Mouse (Mus musculus) ES-E14 (cell line): ENCODE results near the gene Mrps27. TPM values are rescaled to one million over a fixed set of nuclear protein-coding genes. Genes with fewer than 3 reads are reported as not detected.

Source experiments
- DNase-seq: peaks from one replicate; pipeline ENCODE4 v3.0.0-alpha.2; 2013; ENCODE audit warnings: low read depth, low spot score
- H3K27ac ChIP-seq: 2 replicates; pipeline ENCODE4 v1.5.1; 2012; ENCODE audit warnings: low read depth, mild to moderate bottlenecking, low read length, moderate library complexity, mixed read lengths; ENCODE audit not compliant: poor library complexity, insufficient read depth, severe bottlenecking
- H3K36me3 ChIP-seq: 2 replicates; pipeline ENCODE4 v1.6.1; 2012; ENCODE audit warnings: mild to moderate bottlenecking, low read length, moderate library complexity, mixed read lengths; ENCODE audit not compliant: control insufficient read depth, poor library complexity, insufficient read depth, severe bottlenecking
- H3K4me1 ChIP-seq, 2 experiments: fragments of 150-350 bp in 1 of 2; sonication (generic) in 1 of 2; 2 replicates each; pipeline ENCODE4 v1.6.1; 2012; ENCODE audit warnings: low read length in 2 of 2, mild to moderate bottlenecking in 1 of 2, mixed read lengths in 1 of 2; ENCODE audit not compliant: control insufficient read depth in 2 of 2, insufficient read depth in 2 of 2, poor library complexity in 1 of 2
- H3K4me3 ChIP-seq, 2 experiments: fragments of 150-350 bp in 1 of 2; sonication (generic) in 1 of 2; 2 replicates each; pipeline ENCODE4 v1.5.1; 2012; ENCODE audit warnings: low read length in 2 of 2, low read depth in 1 of 2, mild to moderate bottlenecking in 1 of 2, mixed read lengths in 1 of 2; ENCODE audit not compliant: insufficient read depth in 1 of 2, poor library complexity in 1 of 2, severe bottlenecking in 1 of 2
- H3K9ac ChIP-seq: 2 replicates; pipeline ENCODE4 v1.6.1; 2012; ENCODE audit warnings: low read depth, mild to moderate bottlenecking, low read length, mixed read lengths; ENCODE audit not compliant: poor library complexity, insufficient read depth, severe bottlenecking
- H3K9me3 ChIP-seq: fragments of 150-350 bp; sonication (generic); 2 replicates; pipeline ENCODE4 v1.6.1; 2012; ENCODE audit warnings: low read depth, mild to moderate bottlenecking, low read length; ENCODE audit not compliant: control insufficient read depth, insufficient read depth
- CHD2 ChIP-seq: IDR thresholded peaks from 2 replicates; pipeline ENCODE4 v1.6.1; 2014; ENCODE audit warnings: mild to moderate bottlenecking, low read depth, low read length, inconsistent platforms
- HCFC1 ChIP-seq: IDR thresholded peaks from 2 replicates; pipeline ENCODE4 v1.6.1; 2012; ENCODE audit warnings: low read length, inconsistent platforms, borderline replicate concordance; ENCODE audit not compliant: insufficient read depth
- MAFK ChIP-seq: IDR thresholded peaks from 2 replicates; pipeline ENCODE4 v1.6.1; 2014; ENCODE audit warnings: mild to moderate bottlenecking, low read depth, low read length, inconsistent platforms; ENCODE audit not compliant: insufficient read depth
- ZC3H11A ChIP-seq: IDR thresholded peaks from 2 replicates; pipeline ENCODE4 v1.6.1; 2012; ENCODE audit warnings: low read depth, mild to moderate bottlenecking, inconsistent platforms, low read length, borderline replicate concordance
- ZNF384 ChIP-seq: IDR thresholded peaks from 2 replicates; pipeline ENCODE4 v1.6.1; 2012; ENCODE audit warnings: low read depth, low read length, inconsistent platforms
- in situ Hi-C, 2 experiments: fragments of 600-800 bp; cut with MboI; formaldehyde crosslinking; loops; one replicate each; pipeline ENCODE4 v1.15.1; 2025; ENCODE audit warnings: low sequenced_read_pairs in 2 of 2, inconsistent platforms in 1 of 2; ENCODE audit not compliant: unreplicated experiment in 2 of 2
- total RNA-seq: library from RNA; depleted of rRNA; stranded (reverse); fragments of 300-350 nt; gene quantifications from 2 replicates; pipeline ENCODE4 v1.2.3, GENCODE M21; 2012

The Mrps27 gene
- total RNA-seq, 1 experiment = 34.5 TPM

GRCm38 (mm10) chr13:99411761-99412160 lies 67.2 kb downstream of the Mrps27 start:
- Histone ChIP-seq H3K36me3 (peaks cover 35% of the 10 kb centered on the region), H3K9me3 (no peaks in the 10 kb centered on the region), H3K4me3 (no peak overlapping the region), H3K27ac (no peak overlapping the region), H3K4me1 (peaks cover 8 to 20% of the 10 kb centered on the region in 2 experiments), H3K9ac (no peak overlapping the region)
- in situ Hi-C loops = no loop called here
- TF ChIP-seq ZC3H11A (no peak), HCFC1 (no peak), CHD2 (no peak), ZNF384 (no peak), MAFK (no peak)
- no peak for DNase-seq

GRCm38 (mm10) chr13:99412477-99413080 lies 68.0 kb downstream of the Mrps27 start:
- no peaks in the 10 kb centered on the region for H3K9me3 ChIP-seq
- peaks cover 11 to 25% of the 10 kb centered on the region in 2 experiments for H3K4me1 ChIP-seq
- no peak overlapping the region for H3K4me3 ChIP-seq
- H3K36me3 ChIP-seq = peaks cover 34% of the 10 kb centered on the region
- DNase-seq = no peak
- H3K27ac ChIP-seq = no peak overlapping the region; the same call in 1 of the 2 replicates
- in situ Hi-C loops = no loop called here
- H3K9ac ChIP-seq = no peak overlapping the region
- TF ChIP-seq ZNF384 = no peak
- no peak for TF ChIP-seq MAFK
- no peak for TF ChIP-seq CHD2
- TF ChIP-seq ZC3H11A = no peak
- TF ChIP-seq HCFC1 = no peak

GRCm38 (mm10) chr13:99413481-99414351 lies 69.1 kb downstream of the Mrps27 start:
- H3K27ac ChIP-seq = peak overlapping the region; percentile 69
- TF ChIP-seq ZNF384 (no peak), HCFC1 (no peak), ZC3H11A (no peak), CHD2 (no peak), MAFK (no peak)
- H3K36me3 ChIP-seq = peaks cover 33% of the 10 kb centered on the region
- in situ Hi-C loops = no loop called here
- H3K9ac ChIP-seq = no peak overlapping the region; the same call in 1 of the 2 replicates
- H3K9me3 ChIP-seq = no peaks in the 10 kb centered on the region
- no peak for DNase-seq
- no peak overlapping the region for H3K4me3 ChIP-seq
- H3K4me1 ChIP-seq = peaks cover 11 to 33% of the 10 kb centered on the region in 2 experiments

- Histone ChIP-seq H3K27ac (peak overlapping the region; percentile 67), H3K4me3 (0 out of 4 replicates have a peak overlapping the region, but pooled peaks of 1 of the 2 experiments have one; percentile 13), H3K36me3 (peaks cover 33% of the 10 kb centered on the region), H3K9me3 (no peaks in the 10 kb centered on the region), H3K4me1 (peaks cover 11 to 35% of the 10 kb centered on the region in 2 experiments), H3K9ac (no peak overlapping the region)
- DNase-seq = no peak
- TF ChIP-seq MAFK = no peak
- in situ Hi-C loops = no loop called here
These were observed 69.8 kb downstream of the Mrps27 start for GRCm38 (mm10) chr13:99414352-99414742.
